Mouse (Mus musculus) olfactory bulb, adult 2 months (tissue): ENCODE results near the gene Misp.

Experiments used
- CTCF ChIP-seq: fragments of 200-500 bp; IDR thresholded peaks from 2 replicates; pipeline ENCODE4 v1.5.1; 2012; ENCODE audit warnings: low read depth, mild to moderate bottlenecking, low read length, moderate library complexity; ENCODE audit not compliant: insufficient read depth
- POLR2A ChIP-seq: fragments of 200-500 bp; IDR thresholded peaks from 2 replicates; pipeline ENCODE4 v1.6.1; 2012; ENCODE audit warnings: mild to moderate bottlenecking, low read depth, low read length, moderate library complexity; ENCODE audit not compliant: insufficient read depth

DNA sequence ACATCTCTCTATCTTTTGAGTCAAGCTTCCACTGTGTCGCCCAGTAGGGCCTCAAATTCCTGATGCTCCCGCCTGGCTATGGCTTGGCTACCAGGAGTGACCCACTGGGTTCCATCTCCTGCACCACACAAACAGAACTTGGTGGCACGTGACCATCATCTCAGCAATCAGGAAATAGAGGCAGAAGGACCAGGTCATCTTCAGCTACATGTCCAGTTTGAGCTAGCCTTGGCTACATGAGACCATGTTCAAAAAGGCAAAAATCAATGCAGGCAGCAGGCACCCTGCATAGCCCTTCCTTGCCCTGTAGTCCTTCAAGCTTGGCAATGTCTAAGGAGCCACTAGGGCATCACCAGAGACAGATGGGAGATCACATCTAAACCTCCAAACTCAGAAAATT is 19.3 kb downstream of the Misp start:
- no peak for TF ChIP-seq POLR2A
- TF ChIP-seq CTCF, result no peak
